Mouse (Mus musculus): ENCODE data around the gene Fuz. TPM values are rescaled to one million over a fixed set of nuclear protein-coding genes. Genes with fewer than 3 reads are reported as not detected.

Fuz gene
- polyA plus RNA-seq, 1 experiment: 30.7 TPM

DNA sequence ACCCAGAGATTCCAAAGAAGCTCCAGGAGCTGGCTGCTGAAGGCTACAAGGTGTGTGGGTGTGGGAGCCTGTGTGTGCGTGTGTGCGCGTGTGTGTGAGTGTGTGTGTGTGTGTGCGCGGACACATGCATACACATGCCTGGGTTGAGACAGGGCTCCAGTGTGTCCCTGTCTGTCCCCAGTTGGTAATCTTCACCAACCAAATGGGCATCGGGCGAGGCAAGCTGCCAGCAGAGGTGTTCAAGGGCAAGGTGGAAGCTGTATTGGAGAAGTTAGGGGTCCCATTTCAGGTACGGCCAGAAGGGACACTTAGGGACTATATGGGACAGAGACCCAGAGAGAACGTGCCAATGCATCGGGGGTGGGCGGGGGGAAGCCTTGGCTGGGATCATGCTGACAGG lies 36.0 kb upstream of the Fuz start:
- no peak for TF ChIP-seq CTCF (IDR thresholded peaks at IDR 0.05; ENCODE audit: extremely low read depth, insufficient read depth, low read length)
- no peak for TF ChIP-seq POLR2A (IDR thresholded peaks at IDR 0.05; ENCODE audit: extremely low read depth, insufficient read depth, low read length)
- H3K4me1 ChIP-seq (ENCODE audit: control insufficient read depth, insufficient read depth, low read length): no peaks in the 10 kb centered on the region
- H3K27ac ChIP-seq (ENCODE audit: insufficient read depth, low read length): no peak overlapping the region
- H3K4me3 ChIP-seq (ENCODE audit: insufficient read depth, low read length): no peak overlapping the region

DNA sequence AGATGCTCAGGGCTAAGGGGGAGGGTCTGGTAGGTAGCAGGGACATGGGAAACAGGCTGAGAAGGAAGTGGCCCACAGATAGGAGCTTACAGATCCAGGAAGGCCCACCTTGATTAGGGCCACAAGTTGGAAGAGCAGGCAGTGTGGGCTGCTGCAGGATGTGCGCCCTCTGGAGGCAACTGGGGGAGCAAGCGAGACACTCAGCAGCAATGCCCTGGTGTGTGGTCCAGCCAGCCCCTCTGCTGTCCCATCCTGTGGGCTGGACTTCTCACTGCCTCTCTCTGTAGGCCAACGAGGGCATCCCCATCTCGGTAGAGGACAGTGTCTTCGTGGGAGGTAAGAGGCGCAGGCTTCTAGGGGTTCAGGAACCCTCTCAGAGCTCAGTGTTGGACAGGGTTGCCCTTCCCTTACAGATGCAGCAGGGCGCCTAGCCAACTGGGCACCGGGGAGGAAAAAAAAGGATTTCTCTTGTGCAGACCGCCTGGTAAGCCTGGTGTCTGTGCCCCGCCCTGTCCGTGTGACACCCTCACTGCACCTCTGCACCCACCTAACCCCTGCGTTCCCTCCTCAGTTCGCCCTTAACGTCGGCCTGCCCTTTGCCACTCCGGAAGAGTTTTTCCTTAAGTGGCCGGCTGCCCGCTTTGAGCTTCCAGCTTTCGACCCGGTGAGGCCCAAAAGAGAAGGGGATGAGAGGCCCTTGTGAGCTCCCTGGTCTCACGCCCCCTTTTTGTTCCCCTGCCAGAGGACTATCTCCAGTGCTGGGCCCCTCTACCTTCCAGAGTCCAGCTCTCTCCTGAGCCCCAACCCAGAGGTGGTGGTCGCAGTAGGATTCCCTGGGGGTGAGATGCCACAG lies 35.1 kb upstream of the Fuz start:
- no peak overlapping the region for H3K4me3 ChIP-seq (ENCODE audit: insufficient read depth, low read length)
- H3K27ac ChIP-seq (ENCODE audit: insufficient read depth, low read length): no peak overlapping the region
- H3K4me1 ChIP-seq (ENCODE audit: control insufficient read depth, insufficient read depth, low read length): no peaks in the 10 kb centered on the region
- TF ChIP-seq POLR2A (IDR thresholded peaks at IDR 0.05; ENCODE audit: extremely low read depth, insufficient read depth, low read length): no peak
- peak; percentile 76 for TF ChIP-seq CTCF (IDR thresholded peaks at IDR 0.05; ENCODE audit: extremely low read depth, insufficient read depth, low read length)

GRCm38 (mm10) chr7:44861429-44861816 lies 34.5 kb upstream of the Fuz start:
- Histone ChIP-seq H3K4me1 (ENCODE audit: control insufficient read depth, insufficient read depth, low read length) (peaks cover 2% of the 10 kb centered on the region), H3K27ac (ENCODE audit: insufficient read depth, low read length) (no peak overlapping the region), H3K4me3 (ENCODE audit: insufficient read depth, low read length) (no peak overlapping the region)
- TF ChIP-seq POLR2A (IDR thresholded peaks at IDR 0.05; ENCODE audit: extremely low read depth, insufficient read depth, low read length): no peak
- TF ChIP-seq CTCF (IDR thresholded peaks at IDR 0.05; ENCODE audit: extremely low read depth, insufficient read depth, low read length): no peak

DNA sequence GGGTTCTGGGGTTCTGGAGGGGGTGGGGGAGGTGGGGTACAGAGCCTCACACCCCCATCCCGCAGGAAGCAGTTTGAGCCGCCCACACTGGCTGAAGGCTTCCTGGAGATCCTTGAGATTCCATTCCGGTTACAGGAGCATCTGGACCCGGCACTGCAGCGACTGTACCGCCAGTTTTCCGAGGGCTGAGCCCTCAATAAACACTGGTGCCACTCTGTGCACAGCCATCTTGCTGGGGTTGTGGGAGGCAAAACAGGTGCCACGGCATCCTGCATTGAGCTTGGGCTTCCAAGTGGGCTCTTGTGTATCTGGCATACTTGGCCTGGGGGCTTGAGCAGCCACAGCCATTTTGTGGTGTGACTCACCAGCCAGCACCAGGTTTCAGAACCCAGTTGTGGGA lies 33.4 kb upstream of the Fuz start:
- Histone ChIP-seq H3K4me1 (ENCODE audit: control insufficient read depth, insufficient read depth, low read length) (peaks cover 5% of the 10 kb centered on the region), H3K27ac (ENCODE audit: insufficient read depth, low read length) (no peak overlapping the region), H3K4me3 (ENCODE audit: insufficient read depth, low read length) (no peak overlapping the region)
- TF ChIP-seq POLR2A (IDR thresholded peaks at IDR 0.05; ENCODE audit: extremely low read depth, insufficient read depth, low read length): no peak
- no peak for TF ChIP-seq CTCF (IDR thresholded peaks at IDR 0.05; ENCODE audit: extremely low read depth, insufficient read depth, low read length)

DNA sequence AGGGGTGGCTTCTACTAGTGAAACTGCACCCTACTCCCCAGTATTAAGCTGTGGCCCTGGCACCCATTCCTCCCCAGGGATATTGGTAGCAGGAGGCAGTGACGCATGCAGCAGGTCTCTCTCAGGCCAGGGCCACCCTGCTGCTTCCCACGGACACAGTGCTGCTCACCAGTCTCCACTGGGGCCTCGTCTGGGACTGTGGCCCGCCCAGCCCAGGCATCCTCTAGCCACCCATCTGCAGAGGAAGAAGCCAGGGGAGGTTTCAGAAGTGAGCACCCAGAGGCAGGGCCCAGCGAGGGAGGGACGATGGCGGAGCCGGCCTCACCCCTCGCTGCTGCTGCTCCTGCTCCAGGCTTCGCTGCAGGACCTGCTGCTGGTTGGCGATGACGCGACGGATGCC lies 32.7 kb upstream of the Fuz start:
- H3K27ac ChIP-seq (ENCODE audit: insufficient read depth, low read length): no peak overlapping the region
- TF ChIP-seq CTCF (IDR thresholded peaks at IDR 0.05; ENCODE audit: extremely low read depth, insufficient read depth, low read length): no peak
- 0 out of 2 replicates have a peak, but pooled peaks have one; percentile 2 for TF ChIP-seq POLR2A (IDR thresholded peaks at IDR 0.05; ENCODE audit: extremely low read depth, insufficient read depth, low read length)
- H3K4me1 ChIP-seq (ENCODE audit: control insufficient read depth, insufficient read depth, low read length): peaks cover 5% of the 10 kb centered on the region
- no peak overlapping the region for H3K4me3 ChIP-seq (ENCODE audit: insufficient read depth, low read length)

GRCm38 (mm10) chr7:44863982-44864494 lies 31.8 kb upstream of the Fuz start:
- TF ChIP-seq POLR2A (IDR thresholded peaks at IDR 0.05; ENCODE audit: extremely low read depth, insufficient read depth, low read length) (no peak), CTCF (IDR thresholded peaks at IDR 0.05; ENCODE audit: extremely low read depth, insufficient read depth, low read length) (no peak)
- H3K4me1 ChIP-seq (ENCODE audit: control insufficient read depth, insufficient read depth, low read length): peaks cover 6% of the 10 kb centered on the region
- no peak overlapping the region for H3K27ac ChIP-seq (ENCODE audit: insufficient read depth, low read length)
- no peak overlapping the region for H3K4me3 ChIP-seq (ENCODE audit: insufficient read depth, low read length)

DNA sequence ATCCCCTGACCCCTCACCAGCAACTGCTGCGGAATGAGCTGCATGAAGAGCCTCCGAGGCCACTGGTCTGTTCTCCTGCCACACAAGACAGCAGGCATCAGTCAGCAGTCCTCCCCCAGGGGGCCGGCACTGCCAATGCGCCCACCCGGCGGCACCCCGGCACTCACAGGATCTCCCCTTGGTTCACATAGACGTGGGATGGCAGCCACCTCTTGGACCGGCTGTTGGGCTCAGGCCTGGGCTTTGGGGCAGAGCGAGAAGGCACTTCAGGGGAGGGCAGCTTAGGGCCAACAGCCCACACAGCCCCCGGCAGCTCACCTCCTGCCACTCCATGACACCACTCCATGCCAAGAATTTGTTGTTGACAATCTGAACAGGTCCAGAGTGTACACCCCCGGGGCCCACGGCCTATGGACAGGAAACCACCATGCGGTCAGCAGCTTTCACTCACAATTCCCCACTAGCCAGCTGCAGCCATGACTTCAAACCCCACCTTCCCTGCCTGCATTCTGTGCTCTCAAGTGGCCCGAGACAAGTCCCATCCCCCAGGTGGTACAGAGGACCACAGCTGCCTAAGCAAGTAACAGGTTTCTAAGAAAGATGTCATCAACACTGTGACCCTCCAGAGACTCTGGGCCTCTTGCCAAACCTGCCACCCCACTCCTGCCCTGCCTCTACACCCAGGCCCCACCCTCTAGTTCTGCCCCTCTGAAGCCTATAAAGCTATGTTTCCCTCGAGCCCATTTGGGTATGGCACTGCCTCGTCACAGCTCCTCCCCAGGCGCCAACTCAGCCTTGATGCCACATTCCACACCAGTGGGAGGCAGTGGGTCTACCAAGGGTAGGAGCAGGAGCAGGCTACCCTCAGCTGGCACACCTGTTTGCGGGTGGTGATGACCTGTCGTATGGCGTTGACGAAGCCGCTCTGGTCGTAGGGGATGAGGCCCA lies 31.0 kb upstream of the Fuz start:
- TF ChIP-seq CTCF (IDR thresholded peaks at IDR 0.05; ENCODE audit: extremely low read depth, insufficient read depth, low read length) (no peak), POLR2A (IDR thresholded peaks at IDR 0.05; ENCODE audit: extremely low read depth, insufficient read depth, low read length) (0 out of 2 replicates have a peak, but pooled peaks have one; percentile 7)
- Histone ChIP-seq H3K4me1 (ENCODE audit: control insufficient read depth, insufficient read depth, low read length) (peaks cover 6% of the 10 kb centered on the region), H3K27ac (ENCODE audit: insufficient read depth, low read length) (no peak overlapping the region), H3K4me3 (ENCODE audit: insufficient read depth, low read length) (no peak overlapping the region)

DNA sequence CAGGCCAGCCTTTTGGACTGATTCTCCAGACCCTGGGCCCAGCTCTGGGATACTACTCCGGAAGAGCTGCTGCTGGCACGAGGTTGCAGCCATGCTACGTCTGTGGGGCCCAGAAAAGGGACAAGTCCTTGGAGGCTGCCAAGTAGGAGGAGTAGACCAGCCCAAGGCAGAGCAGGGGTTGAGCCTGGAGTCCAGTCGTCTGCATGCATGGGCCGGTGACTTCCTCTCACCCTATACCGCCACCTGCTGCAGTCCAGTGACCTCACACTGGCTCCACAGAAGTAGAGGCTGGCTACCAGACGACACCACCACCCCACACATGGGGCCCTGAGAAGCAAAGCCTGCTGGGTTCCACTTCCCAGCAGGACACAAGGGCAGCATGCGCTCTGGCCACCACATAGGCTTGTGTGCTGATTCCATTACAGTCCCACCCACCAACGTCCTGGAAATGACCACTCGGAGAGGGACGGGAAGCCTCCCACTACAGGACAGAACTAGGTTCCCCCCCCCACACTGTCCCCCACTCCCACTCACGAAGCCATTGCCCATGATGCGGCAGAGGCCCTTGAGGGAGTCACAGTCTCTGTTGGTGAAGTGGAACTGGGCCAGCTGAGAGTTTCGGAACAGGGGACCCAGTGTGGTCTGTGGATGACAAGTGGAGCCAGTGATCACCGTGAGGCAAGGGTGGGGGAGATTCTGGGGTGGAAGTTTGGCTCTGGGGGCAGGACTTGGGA lies 29.4 kb upstream of the Fuz start:
- H3K4me3 ChIP-seq (ENCODE audit: insufficient read depth, low read length): no peak overlapping the region
- TF ChIP-seq POLR2A (IDR thresholded peaks at IDR 0.05; ENCODE audit: extremely low read depth, insufficient read depth, low read length) (no peak), CTCF (IDR thresholded peaks at IDR 0.05; ENCODE audit: extremely low read depth, insufficient read depth, low read length) (no peak)
- peak overlapping the region; percentile 44 for H3K27ac ChIP-seq (ENCODE audit: insufficient read depth, low read length)
- H3K4me1 ChIP-seq (ENCODE audit: control insufficient read depth, insufficient read depth, low read length): peaks cover 6% of the 10 kb centered on the region

Data from cortical plate, adult 2 months (tissue).